Mouse (Mus musculus) cortical plate, adult 2 months (tissue): ENCODE results near the gene Ggps1.

Experiments
- CTCF ChIP-seq: fragments of 200-500 bp; IDR thresholded peaks from 2 replicates; pipeline ENCODE4 v1.5.1; 2011; ENCODE audit warnings: mild to moderate bottlenecking, control low read depth, low read length; ENCODE audit not compliant: insufficient read depth; ENCODE audit errors: extremely low read depth
- POLR2A ChIP-seq: fragments of 200-500 bp; IDR thresholded peaks from 2 replicates; pipeline ENCODE4 v1.6.1; 2011; ENCODE audit warnings: mild to moderate bottlenecking, low read length, control low read depth; ENCODE audit not compliant: insufficient read depth; ENCODE audit errors: extremely low read depth

- TF ChIP-seq CTCF (no peak), POLR2A (no peak)
Measured at GRCm38 (mm10) chr13:14049878-14050277, 13.4 kb downstream of the Ggps1 start.
